Mouse (Mus musculus): ENCODE results near the gene Mib2. TPM values are rescaled to one million over a fixed set of nuclear protein-coding genes. Genes with fewer than 3 reads are reported as not detected.

The Mib2 gene
- 0.73 TPM for polyA plus RNA-seq (2014; fragmentation: Illumina TruSeq; extraction: RNeasy Lipid Tissue Mini Kit (QIAGEN cat#74804); ENCODE audit: low read depth, low replicate concordance)

DNA sequence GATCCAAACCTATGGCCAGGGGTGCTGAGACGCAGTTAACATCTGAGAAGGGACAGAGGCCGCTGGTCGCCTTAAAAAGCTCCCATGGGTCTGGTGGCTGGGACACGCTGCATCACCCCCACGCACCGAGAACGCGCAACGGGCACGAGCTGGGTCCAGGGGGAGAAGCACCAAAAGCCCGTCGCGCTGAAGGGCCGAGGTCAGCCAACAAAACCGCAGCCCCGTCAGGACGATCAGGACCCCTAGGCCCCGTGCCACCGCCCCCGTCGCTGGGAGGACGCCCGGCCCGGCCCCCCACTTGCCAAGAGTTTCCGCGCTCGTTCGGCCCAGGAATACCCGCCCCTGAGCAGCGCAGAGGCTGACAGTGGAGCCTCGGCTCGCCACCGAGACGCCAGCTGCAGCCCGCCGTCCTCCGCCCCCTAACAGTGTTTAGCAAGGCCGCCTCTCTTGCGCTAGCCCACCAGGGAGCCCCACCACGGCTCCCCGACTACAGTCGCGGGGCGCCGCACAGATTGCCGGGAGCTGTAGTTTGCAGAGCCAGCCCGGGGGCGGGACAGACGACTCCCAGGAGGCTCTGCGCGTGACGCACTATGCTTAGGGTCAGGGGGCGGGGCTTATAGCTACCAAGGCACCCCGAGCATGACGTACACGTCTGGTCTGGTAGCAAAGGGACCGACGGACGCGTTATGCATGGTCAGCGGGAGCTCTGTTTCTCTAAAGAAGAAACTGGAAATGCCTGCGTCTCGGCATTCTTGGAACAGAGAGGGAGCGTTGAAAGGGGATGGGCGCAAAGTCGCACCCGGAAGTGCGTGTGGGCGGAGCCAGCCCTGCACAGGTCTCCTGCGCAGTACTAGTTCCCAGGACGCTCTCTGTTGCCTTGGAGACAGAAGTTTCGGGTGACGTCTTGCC lies at the start of gene Mib2:
Gene Mib2, minus strand, starts transcription at position 510 of the 909 bp plus-strand sequence.

DNA sequence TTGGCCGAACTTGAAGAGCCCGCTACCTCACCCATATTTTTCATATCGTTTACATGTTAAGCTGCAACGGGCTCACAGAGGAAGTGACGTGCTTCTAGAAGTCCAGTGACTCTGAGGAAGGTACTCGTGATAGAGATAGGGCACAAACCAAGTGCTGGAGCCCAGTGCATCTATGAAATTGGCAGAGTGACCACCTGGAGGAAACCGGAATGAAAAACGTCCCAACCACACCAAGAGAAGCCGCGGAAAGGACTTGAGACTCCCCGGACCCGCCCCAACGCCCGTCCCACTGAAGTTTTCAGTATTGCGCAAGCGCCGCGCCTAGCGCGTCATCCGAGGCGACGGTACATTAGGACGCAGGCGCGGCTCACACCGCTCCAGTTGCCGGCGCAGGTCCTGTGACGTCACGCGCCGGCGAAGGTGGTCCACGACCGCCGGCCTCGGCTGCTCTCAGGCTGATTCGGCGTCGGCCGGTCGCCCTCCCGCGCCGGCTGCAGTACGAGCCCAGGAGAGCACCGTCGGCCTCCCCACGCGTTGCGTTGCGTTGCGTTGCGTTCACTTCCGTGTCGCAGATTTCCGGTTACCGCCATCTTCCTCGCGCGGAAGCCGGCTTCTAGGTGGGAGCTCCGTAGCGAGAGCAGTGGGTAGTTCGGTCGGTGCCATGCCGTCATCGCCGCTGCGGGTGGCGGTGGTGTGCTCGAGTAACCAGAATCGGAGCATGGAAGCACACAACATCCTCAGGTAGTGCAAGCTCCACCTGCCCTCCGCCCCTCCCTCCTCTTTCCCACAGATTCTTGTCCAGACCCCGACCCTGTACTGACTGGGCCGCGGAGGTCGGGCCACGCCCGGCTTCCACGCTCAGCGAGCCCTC lies 36.0 kb upstream of the Mib2 start, which contains the start of gene Ssu72:
Gene Ssu72, plus strand, starts transcription at position 80 of the 871 bp plus-strand sequence.

DNA sequence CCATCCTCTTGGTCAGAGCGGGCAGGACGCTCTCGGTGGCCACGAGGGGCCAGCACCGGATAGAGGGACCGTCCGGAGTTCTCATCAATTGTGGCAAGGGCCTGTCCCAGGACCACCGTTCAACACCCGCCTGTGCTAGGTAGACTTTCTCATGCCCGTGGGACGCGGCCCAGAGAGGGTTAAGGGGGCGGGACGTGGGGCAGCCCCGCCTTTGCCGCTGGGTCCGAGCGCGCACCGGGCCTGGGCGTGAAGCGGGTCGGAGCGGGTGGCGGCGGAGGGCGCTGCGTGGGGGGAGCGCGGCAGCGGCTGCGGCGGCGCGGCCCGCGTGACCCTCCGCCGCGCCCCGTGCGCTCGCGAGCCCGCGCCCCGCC lies 25.1 kb upstream of the Mib2 start, which contains the start of gene Fndc10:
Gene Fndc10, plus strand, starts transcription at position 232 of the 371 bp plus-strand sequence.

DNA sequence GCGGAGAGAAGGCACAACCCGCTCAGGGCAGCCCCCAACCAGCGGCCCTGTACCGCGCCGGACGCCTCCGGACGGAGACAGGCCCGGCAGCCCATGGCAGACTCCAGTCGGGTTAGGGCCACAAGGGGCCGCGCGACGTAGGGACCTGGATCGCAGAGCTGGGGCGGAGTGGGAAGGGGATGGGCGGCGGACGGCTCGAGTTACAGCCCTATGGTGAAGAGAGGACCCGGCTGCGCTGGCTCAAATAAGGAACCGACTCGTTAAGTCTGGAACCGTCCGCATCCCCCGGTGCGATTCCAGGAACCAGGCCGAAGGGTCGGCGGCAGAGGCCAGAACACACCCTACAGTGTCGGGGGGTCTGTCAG lies 15.9 kb downstream of the Mib2 start, which contains the start of gene Mmp23:
Gene Mmp23, minus strand, starts transcription at position 299 of the 365 bp plus-strand sequence.

DNA sequence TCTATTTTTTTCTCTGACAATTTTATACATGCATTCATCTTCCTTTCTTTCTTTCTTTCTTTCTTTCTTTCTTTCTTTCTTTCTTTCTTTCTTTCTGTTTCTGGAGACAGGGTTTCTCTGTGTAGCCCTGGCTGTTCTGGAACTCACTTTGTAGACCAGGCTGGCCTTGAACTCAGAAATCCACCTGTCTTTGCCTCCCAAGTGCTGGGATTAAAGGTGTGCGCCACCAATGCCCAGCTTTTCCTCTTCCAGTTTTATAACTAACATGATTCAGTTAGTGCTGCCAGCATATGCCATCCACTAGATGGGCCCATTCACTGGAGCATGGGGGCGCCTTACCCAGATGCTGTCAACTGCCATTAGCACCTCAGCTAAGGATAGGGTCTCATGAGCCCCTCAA lies 23.7 kb downstream of the Mib2 start, which contains the start of gene Gm10563:
Gene Gm10563, minus strand, starts transcription at position 101 of the 400 bp plus-strand sequence.

DNA sequence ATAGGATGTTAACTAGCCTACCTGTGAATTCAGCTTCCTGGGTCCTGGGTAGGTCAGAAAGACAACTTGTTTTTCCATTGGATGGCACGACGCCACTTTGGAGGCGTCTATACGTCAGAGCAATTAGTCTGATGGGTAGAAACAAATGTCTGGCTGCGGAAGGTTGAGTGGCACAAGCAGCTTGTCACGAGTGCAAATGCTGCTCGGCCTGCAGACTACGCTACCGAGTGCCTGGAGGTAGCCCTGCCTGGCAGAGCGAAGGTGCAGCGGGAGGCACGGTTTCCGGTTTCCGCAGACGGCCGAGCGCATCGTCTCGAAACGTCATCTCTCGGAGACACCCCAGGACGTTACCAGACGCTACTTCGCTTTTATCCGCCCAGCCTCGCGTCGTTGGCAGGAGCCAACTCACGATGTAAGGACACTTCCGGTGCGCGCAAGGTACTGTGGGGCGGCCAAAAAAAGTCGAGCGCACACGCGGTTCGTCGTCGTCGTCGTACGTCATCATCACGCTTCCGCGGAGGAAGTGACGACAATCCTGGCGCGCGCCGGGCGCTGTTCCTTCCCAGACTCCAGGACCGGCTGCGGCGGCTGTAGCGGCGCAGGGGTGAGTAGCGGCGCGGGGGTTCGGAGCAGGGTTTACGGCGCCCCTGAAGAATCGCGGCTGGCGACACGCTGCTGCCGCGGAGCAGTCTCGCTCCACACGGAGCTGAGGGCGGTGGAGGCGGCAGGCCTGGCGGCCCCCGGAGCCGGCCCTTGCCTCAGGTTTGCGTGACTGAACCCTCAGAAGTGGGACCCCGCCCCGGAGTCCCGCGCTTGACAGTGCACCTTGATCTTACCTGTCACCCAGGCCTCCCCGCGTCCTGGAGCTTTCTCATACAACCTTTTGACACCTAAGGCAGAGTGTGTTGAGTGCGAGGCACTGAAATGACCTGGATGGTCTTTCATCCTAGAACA lies 44.4 kb downstream of the Mib2 start, which contains the start of gene Cdk11b:
Gene Cdk11b, plus strand, starts transcription at position 517 of the 954 bp plus-strand sequence.

Other genes with a start within 250 kb of the Mib2 start
- gene Tmem52, start 200.1 kb downstream of the Mib2 start, polyA plus RNA-seq (2014; fragmentation: Illumina TruSeq; extraction: RNeasy Lipid Tissue Mini Kit (QIAGEN cat#74804); ENCODE audit: low read depth, low replicate concordance): not detected
- gene Gnb1, start 177.8 kb downstream of the Mib2 start, polyA plus RNA-seq (2014; fragmentation: Illumina TruSeq; extraction: RNeasy Lipid Tissue Mini Kit (QIAGEN cat#74804); ENCODE audit: low read depth, low replicate concordance): 121 TPM
- 49.5 TPM for gene Nadk, start 106.8 kb downstream of the Mib2 start, polyA plus RNA-seq (2014; fragmentation: Illumina TruSeq; extraction: RNeasy Lipid Tissue Mini Kit (QIAGEN cat#74804); ENCODE audit: low read depth, low replicate concordance)
- gene Slc35e2, start 67.8 kb downstream of the Mib2 start, polyA plus RNA-seq (2014; fragmentation: Illumina TruSeq; extraction: RNeasy Lipid Tissue Mini Kit (QIAGEN cat#74804); ENCODE audit: low read depth, low replicate concordance): 9.5 TPM
- 57.7 TPM for gene Cdk11b, start 44.3 kb downstream of the Mib2 start, polyA plus RNA-seq (2014; fragmentation: Illumina TruSeq; extraction: RNeasy Lipid Tissue Mini Kit (QIAGEN cat#74804); ENCODE audit: low read depth, low replicate concordance)
- gene Gm10563, start 23.8 kb downstream of the Mib2 start, polyA plus RNA-seq (2014; fragmentation: Illumina TruSeq; extraction: RNeasy Lipid Tissue Mini Kit (QIAGEN cat#74804); ENCODE audit: low read depth, low replicate concordance): not detected
- 0.61 TPM for gene Mmp23, start 15.8 kb downstream of the Mib2 start, polyA plus RNA-seq (2014; fragmentation: Illumina TruSeq; extraction: RNeasy Lipid Tissue Mini Kit (QIAGEN cat#74804); ENCODE audit: low read depth, low replicate concordance)
- not detected for gene Fndc10, start 25.1 kb upstream of the Mib2 start, polyA plus RNA-seq (2014; fragmentation: Illumina TruSeq; extraction: RNeasy Lipid Tissue Mini Kit (QIAGEN cat#74804); ENCODE audit: low read depth, low replicate concordance)
- gene Ssu72, start 35.6 kb upstream of the Mib2 start, polyA plus RNA-seq (2014; fragmentation: Illumina TruSeq; extraction: RNeasy Lipid Tissue Mini Kit (QIAGEN cat#74804); ENCODE audit: low read depth, low replicate concordance): 74.9 TPM
- gene Tmem240, start 65.6 kb upstream of the Mib2 start, polyA plus RNA-seq (2014; fragmentation: Illumina TruSeq; extraction: RNeasy Lipid Tissue Mini Kit (QIAGEN cat#74804); ENCODE audit: low read depth, low replicate concordance): not detected
- gene Atad3a, start 91.9 kb upstream of the Mib2 start, polyA plus RNA-seq (2014; fragmentation: Illumina TruSeq; extraction: RNeasy Lipid Tissue Mini Kit (QIAGEN cat#74804); ENCODE audit: low read depth, low replicate concordance): 5.9 TPM
- gene Vwa1, start 105.5 kb upstream of the Mib2 start, polyA plus RNA-seq (2014; fragmentation: Illumina TruSeq; extraction: RNeasy Lipid Tissue Mini Kit (QIAGEN cat#74804); ENCODE audit: low read depth, low replicate concordance): 3.3 TPM
- 2.2 TPM for gene Tmem88b, start 116.7 kb upstream of the Mib2 start, polyA plus RNA-seq (2014; fragmentation: Illumina TruSeq; extraction: RNeasy Lipid Tissue Mini Kit (QIAGEN cat#74804); ENCODE audit: low read depth, low replicate concordance)
- gene Ankrd65, start 121.2 kb upstream of the Mib2 start, polyA plus RNA-seq (2014; fragmentation: Illumina TruSeq; extraction: RNeasy Lipid Tissue Mini Kit (QIAGEN cat#74804); ENCODE audit: low read depth, low replicate concordance): not detected
- 87.6 TPM for gene Mrpl20, start 133.7 kb upstream of the Mib2 start, polyA plus RNA-seq (2014; fragmentation: Illumina TruSeq; extraction: RNeasy Lipid Tissue Mini Kit (QIAGEN cat#74804); ENCODE audit: low read depth, low replicate concordance)
- gene Ccnl2, start 143.3 kb upstream of the Mib2 start, polyA plus RNA-seq (2014; fragmentation: Illumina TruSeq; extraction: RNeasy Lipid Tissue Mini Kit (QIAGEN cat#74804); ENCODE audit: low read depth, low replicate concordance): 37.9 TPM
- gene Aurkaip1, start 162.1 kb upstream of the Mib2 start, polyA plus RNA-seq (2014; fragmentation: Illumina TruSeq; extraction: RNeasy Lipid Tissue Mini Kit (QIAGEN cat#74804); ENCODE audit: low read depth, low replicate concordance): 6.3 TPM
- gene Mxra8, start 170.5 kb upstream of the Mib2 start, polyA plus RNA-seq (2014; fragmentation: Illumina TruSeq; extraction: RNeasy Lipid Tissue Mini Kit (QIAGEN cat#74804); ENCODE audit: low read depth, low replicate concordance): 43.1 TPM
- gene Dvl1, start 178.2 kb upstream of the Mib2 start, polyA plus RNA-seq (2014; fragmentation: Illumina TruSeq; extraction: RNeasy Lipid Tissue Mini Kit (QIAGEN cat#74804); ENCODE audit: low read depth, low replicate concordance): 3.0 TPM
- not detected for gene Tas1r3, start 194.2 kb upstream of the Mib2 start, polyA plus RNA-seq (2014; fragmentation: Illumina TruSeq; extraction: RNeasy Lipid Tissue Mini Kit (QIAGEN cat#74804); ENCODE audit: low read depth, low replicate concordance)
- gene Cptp, start 200.2 kb upstream of the Mib2 start, polyA plus RNA-seq (2014; fragmentation: Illumina TruSeq; extraction: RNeasy Lipid Tissue Mini Kit (QIAGEN cat#74804); ENCODE audit: low read depth, low replicate concordance): 6.4 TPM
- 1.9 TPM for gene Ints11, start 200.3 kb upstream of the Mib2 start, polyA plus RNA-seq (2014; fragmentation: Illumina TruSeq; extraction: RNeasy Lipid Tissue Mini Kit (QIAGEN cat#74804); ENCODE audit: low read depth, low replicate concordance)
- 1.4 TPM for gene Pusl1, start 222.6 kb upstream of the Mib2 start, polyA plus RNA-seq (2014; fragmentation: Illumina TruSeq; extraction: RNeasy Lipid Tissue Mini Kit (QIAGEN cat#74804); ENCODE audit: low read depth, low replicate concordance)
- 0.97 TPM for gene Acap3, start 222.6 kb upstream of the Mib2 start, polyA plus RNA-seq (2014; fragmentation: Illumina TruSeq; extraction: RNeasy Lipid Tissue Mini Kit (QIAGEN cat#74804); ENCODE audit: low read depth, low replicate concordance)

Data from kidney, adult 10 weeks (tissue).